In the genomic region with DNA sequence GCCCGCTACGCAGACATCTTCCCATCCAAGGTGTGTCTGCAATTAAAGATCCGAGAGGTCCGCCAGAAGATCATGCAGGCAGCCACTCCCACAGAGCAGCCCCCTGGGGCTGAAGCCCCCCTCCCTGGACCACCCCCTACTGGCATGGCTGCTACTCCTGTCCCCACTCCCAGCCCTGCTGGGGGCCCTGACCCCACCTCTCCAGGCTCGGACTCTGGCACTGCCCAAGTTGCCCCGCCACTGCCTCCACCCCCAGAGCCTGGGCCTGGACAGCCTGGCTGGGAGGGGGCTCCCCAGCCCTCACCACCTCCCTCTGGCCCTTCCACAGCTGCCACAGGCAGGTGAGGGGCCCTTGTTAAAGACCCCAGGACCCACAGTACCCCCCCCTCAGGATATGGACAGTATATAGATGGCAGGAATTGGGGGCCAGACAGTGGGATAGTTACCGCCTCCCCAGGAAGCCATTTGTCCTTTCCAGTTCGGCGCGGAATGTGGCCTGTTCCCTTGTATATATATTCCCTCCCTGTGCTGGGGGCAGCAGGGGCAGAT, we compare ENCODE assay signal across 15 mouse cellular contexts. TPM values are rescaled to one million over a fixed set of nuclear protein-coding genes. Genes with fewer than 3 reads are reported as not detected.
DNase-seq lines count a peak whose midpoint lies in the region; ATAC-seq lines count a peak whose summit lies in the region.
"Had no signal": no experiment of that assay in that cellular context is flagged by ENCODE, and none has a peak within 500 bp of the region (broad histone marks: within the 10 kb centered on the region; RNA-seq: fewer than 3 reads in every experiment).

No protein-coding gene starts in this region.

- intact Hi-C loops in gastrocnemius, postnatal 36 days (cut with DNase I): no loop called here
- intact Hi-C loops in left cerebral cortex, postnatal 4 days (cut with DNase I): no loop called here

- no peak overlapping the region for H3K9ac ChIP-seq in hindbrain, embryonic 12.5 days
- no peak overlapping the region for H3K9ac ChIP-seq in limb, embryonic 15.5 days

- no peaks in the 10 kb centered on the region for H3K27me3 ChIP-seq in hindbrain, embryonic 12.5 days
- no peaks in the 10 kb centered on the region for H3K27me3 ChIP-seq in limb, embryonic 15.5 days

- no peak for ATAC-seq in hindbrain, embryonic 12.5 days (ENCODE audit: low FRiP score)
- no peak for ATAC-seq in limb, embryonic 15.5 days (ENCODE audit: insufficient number of reproducible peaks, low FRiP score, low TSS enrichment, low read depth)
- ATAC-seq in monocyte, adult 5-6 weeks (replicated peaks; ENCODE audit: insufficient number of reproducible peaks, low FRiP score, low TSS enrichment, poor library complexity, severe bottlenecking): no peak
- ATAC-seq: CD4-positive, CD25-positive, alpha-beta regulatory T cell, adult 4 months; lung, postnatal 0 days had no signal

- 0 out of 2 replicates have a peak overlapping the region, but pooled peaks have one; percentile 13 for H3K27ac ChIP-seq in hindbrain, embryonic 12.5 days
- H3K27ac ChIP-seq in limb, embryonic 15.5 days: peak overlapping the region; percentile 38; the same call in 1 of the 2 replicates

- DNase-seq in gastrocnemius, postnatal 10 days: peak; percentile 5
- DNase-seq in gastrocnemius, postnatal 36 days: no peak
- peak; percentile 15 for DNase-seq in left cerebral cortex, postnatal 4 days
- no peak for DNase-seq in left cerebral cortex, adult 11 months (ENCODE audit: low spot score)
- no peak for DNase-seq in kidney, postnatal 14 days
- DNase-seq: cerebellum, adult 9-10 months; gastrocnemius, postnatal 25 days; thymus, postnatal 14 days had no signal

- H3K4me1 ChIP-seq in hindbrain, embryonic 12.5 days: peaks cover 30% of the 10 kb centered on the region
- H3K4me1 ChIP-seq in limb, embryonic 15.5 days: peaks cover 48% of the 10 kb centered on the region

- H3K9me3 ChIP-seq in hindbrain, embryonic 12.5 days (replicated peaks): no peaks in the 10 kb centered on the region
- H3K9me3 ChIP-seq in limb, embryonic 15.5 days: no peaks in the 10 kb centered on the region

- H3K4me3 ChIP-seq in hindbrain, embryonic 12.5 days: no peak overlapping the region
- H3K4me3 ChIP-seq in limb, embryonic 15.5 days: no peak overlapping the region

- H3K4me2 ChIP-seq in hindbrain, embryonic 12.5 days (replicated peaks): no peak overlapping the region
- H3K4me2 ChIP-seq in limb, embryonic 15.5 days: no peak overlapping the region

- 79% methylated on average over 10 of the region's 10 CpGs for WGBS in hindbrain, embryonic 12.5 days
- 68% methylated on average over 10 of the region's 10 CpGs for WGBS in limb, embryonic 15.5 days

- H3K36me3 ChIP-seq in hindbrain, embryonic 12.5 days: peaks cover 74% of the 10 kb centered on the region
- peaks cover 77% of the 10 kb centered on the region for H3K36me3 ChIP-seq in limb, embryonic 15.5 days

RNA-seq across cellular contexts. Expression of gene Pafah1b3, which starts 4.5 kb away (rescaled TPM):
- total RNA-seq in gastrocnemius, postnatal 10 days (2021): 10 to 100 TPM in 1 of 2 experiments, 1 to 10 TPM in 1; 7.5 to 12.3 TPM
- total RNA-seq in gastrocnemius, postnatal 36 days (2021): 1 to 10 TPM in 1 of 2 experiments, under 1 TPM in 1; 0.86 to 1.3 TPM
- total RNA-seq in left cerebral cortex, postnatal 4 days (2021): 100 to 1,000 TPM; 234 to 250 TPM
- polyA plus RNA-seq in hindbrain, embryonic 12.5 days (2016; fragmentation: Nextera tagmentation; extraction: Ambion mirVana): 391 and 405 TPM in 2 replicates
- polyA plus RNA-seq in limb, embryonic 15.5 days (2015; fragmentation: Nextera tagmentation; extraction: Ambion mirVana): 176 and 198 TPM in 2 replicates
- 8.0 to 20.6 TPM (median 20.3 TPM) in 3 replicates for total RNA-seq in monocyte, adult 5-6 weeks (2017)

RNA-seq across cellular contexts. Expression of gene Prr19, which starts 7.9 kb away (rescaled TPM):
- not detected for total RNA-seq in gastrocnemius, postnatal 10 days (2021)
- not detected for total RNA-seq in gastrocnemius, postnatal 36 days (2021)
- under 1 TPM; 0.52 to 0.87 TPM for total RNA-seq in left cerebral cortex, postnatal 4 days (2021)
- polyA plus RNA-seq in hindbrain, embryonic 12.5 days (2016; fragmentation: Nextera tagmentation; extraction: Ambion mirVana): 0.87 and 1.1 TPM in 2 replicates
- polyA plus RNA-seq in limb, embryonic 15.5 days (2015; fragmentation: Nextera tagmentation; extraction: Ambion mirVana): 0.32 and 0.40 TPM in 2 replicates
- total RNA-seq in monocyte, adult 5-6 weeks (2017): not detected in 3 replicates
- total RNA-seq: adrenal gland, postnatal 4 days; gastrocnemius, postnatal 25 days had no signal
- polyA plus RNA-seq: CD4-positive, CD25-positive, alpha-beta regulatory T cell, adult 4 months; lung, postnatal 0 days; spleen, adult 2 months had no signal

RNA-seq across cellular contexts. Expression of gene Tmem145, which starts 12.6 kb away (rescaled TPM):
- total RNA-seq in gastrocnemius, postnatal 10 days (2021): not detected
- not detected for total RNA-seq in gastrocnemius, postnatal 36 days (2021)
- 100 to 1,000 TPM in 1 of 2 experiments, 10 to 100 TPM in 1; 99.6 to 104 TPM for total RNA-seq in left cerebral cortex, postnatal 4 days (2021)
- polyA plus RNA-seq in hindbrain, embryonic 12.5 days (2016; fragmentation: Nextera tagmentation; extraction: Ambion mirVana): 24.3 and 25.9 TPM in 2 replicates
- 0.50 and 0.61 TPM in 2 replicates for polyA plus RNA-seq in limb, embryonic 15.5 days (2015; fragmentation: Nextera tagmentation; extraction: Ambion mirVana)
- total RNA-seq in monocyte, adult 5-6 weeks (2017): not detected in 3 replicates
- total RNA-seq: gastrocnemius, postnatal 25 days had no signal
- polyA plus RNA-seq: CD4-positive, CD25-positive, alpha-beta regulatory T cell, adult 4 months; lung, postnatal 0 days; spleen, adult 2 months had no signal

RNA-seq across cellular contexts. Expression of gene Megf8, which starts 23.7 kb away (rescaled TPM):
- 10 to 100 TPM; 24.0 to 27.2 TPM for total RNA-seq in gastrocnemius, postnatal 10 days (2021)
- total RNA-seq in gastrocnemius, postnatal 36 days (2021): 10 to 100 TPM; 16.3 to 16.6 TPM
- total RNA-seq in left cerebral cortex, postnatal 4 days (2021): 10 to 100 TPM; 81.0 to 89.9 TPM
- 20.9 and 23.0 TPM in 2 replicates for polyA plus RNA-seq in hindbrain, embryonic 12.5 days (2016; fragmentation: Nextera tagmentation; extraction: Ambion mirVana)
- polyA plus RNA-seq in limb, embryonic 15.5 days (2015; fragmentation: Nextera tagmentation; extraction: Ambion mirVana): 14.2 and 14.3 TPM in 2 replicates
- total RNA-seq in monocyte, adult 5-6 weeks (2017): 0.64 to 1.8 TPM (median 0.86 TPM) in 3 replicates

RNA-seq across cellular contexts. Expression of gene Cic, which starts 25.8 kb away (rescaled TPM):
- 10 to 100 TPM; 65.7 to 73.4 TPM for total RNA-seq in gastrocnemius, postnatal 10 days (2021)
- total RNA-seq in gastrocnemius, postnatal 36 days (2021): 10 to 100 TPM; 31.4 to 37.6 TPM
- total RNA-seq in left cerebral cortex, postnatal 4 days (2021): 100 to 1,000 TPM; 324 to 333 TPM
- polyA plus RNA-seq in hindbrain, embryonic 12.5 days (2016; fragmentation: Nextera tagmentation; extraction: Ambion mirVana): 41.1 and 42.4 TPM in 2 replicates
- 40.3 and 42.5 TPM in 2 replicates for polyA plus RNA-seq in limb, embryonic 15.5 days (2015; fragmentation: Nextera tagmentation; extraction: Ambion mirVana)
- 55.5 to 68.5 TPM (median 65.9 TPM) in 3 replicates for total RNA-seq in monocyte, adult 5-6 weeks (2017)

Comparison
In these comparisons a context has a peak if more than half of its experiments do, and no peak if none do; other contexts are left out.
1. DNase-seq: peak in gastrocnemius, postnatal 10 days (single experiment) and left cerebral cortex, postnatal 4 days (single experiment); none in gastrocnemius, postnatal 36 days (0 of 2), left cerebral cortex, adult 11 months (single experiment) and kidney, postnatal 14 days (single experiment).
2. RNA of gene Pafah1b3, which starts 4.5 kb away (total RNA-seq): 234 to 250 TPM in left cerebral cortex, postnatal 4 days; 8.0 to 20.6 TPM in monocyte, adult 5-6 weeks, 7.5 to 12.3 TPM in gastrocnemius, postnatal 10 days and 0.86 to 1.3 TPM in gastrocnemius, postnatal 36 days; every median in the first group is over 10 times any median in the second.
3. RNA of gene Tmem145, which starts 12.6 kb away (total RNA-seq): 99.6 to 104 TPM in left cerebral cortex, postnatal 4 days; not detected in gastrocnemius, postnatal 10 days, not detected in gastrocnemius, postnatal 36 days and not detected in monocyte, adult 5-6 weeks; every median in the first group is over 10 times any median in the second.